Mouse (Mus musculus) kidney, adult 2 months (tissue): Measurements from ENCODE around the gene Arhgap17.

Experiments
- CTCF ChIP-seq: fragments of 200-500 bp; conservative IDR thresholded peaks from 2 replicates; pipeline ENCODE4 v1.5.1; 2011; ENCODE audit warnings: low read depth, mild to moderate bottlenecking, control low read depth, low read length, moderate library complexity, mixed read lengths; ENCODE audit not compliant: insufficient read depth, insufficient read length
- POLR2A ChIP-seq: fragments of 200-500 bp; IDR thresholded peaks from one replicate; pipeline ENCODE4 v1.6.1; 2011; ENCODE audit warnings: low read depth, low read length, control low read depth

DNA sequence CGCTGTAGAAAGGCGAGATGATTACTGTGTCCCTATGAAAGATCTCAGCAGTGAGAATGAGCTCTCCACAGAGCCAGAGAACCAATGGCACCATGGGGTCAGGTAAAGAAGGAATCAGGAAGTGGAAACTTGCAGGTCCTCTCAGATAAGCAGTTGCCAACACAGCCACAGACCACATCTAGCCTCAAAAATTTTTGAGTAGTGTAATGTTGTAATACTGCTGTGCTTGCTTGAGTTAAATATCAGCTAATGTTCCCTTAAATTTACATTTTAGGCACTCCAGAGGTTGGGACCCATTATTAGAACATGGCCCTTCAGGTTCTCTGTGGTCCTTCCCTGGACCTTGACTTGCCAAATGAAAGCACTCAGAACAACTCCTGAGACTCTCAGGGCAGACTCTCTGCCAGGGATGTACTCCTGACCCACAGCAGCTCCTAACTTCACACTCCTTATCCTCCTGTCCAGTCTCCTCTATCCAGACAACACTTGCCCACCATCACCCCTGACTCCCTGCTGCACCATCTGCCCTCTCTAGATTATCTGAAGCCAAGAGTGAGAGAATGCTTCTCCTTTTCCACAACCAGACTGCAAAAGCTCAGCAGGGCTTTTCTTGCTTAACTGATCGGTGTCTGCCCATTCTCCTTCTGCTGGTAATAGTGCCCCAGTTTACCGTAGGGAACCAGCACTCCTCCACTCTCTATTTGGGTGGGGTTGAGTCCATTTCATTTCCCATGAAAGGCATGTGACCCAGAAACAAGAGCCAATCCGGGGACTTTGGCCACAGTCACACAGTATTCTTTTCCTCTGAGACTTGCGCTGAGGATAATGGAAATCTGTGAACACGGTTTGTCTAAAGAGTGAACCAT lies 3.6 kb downstream of the Arhgap17 start:
- no peak for TF ChIP-seq CTCF
- no peak for TF ChIP-seq POLR2A
